Mouse (Mus musculus): Measurements from ENCODE around the gene Lrrc4.

DNA sequence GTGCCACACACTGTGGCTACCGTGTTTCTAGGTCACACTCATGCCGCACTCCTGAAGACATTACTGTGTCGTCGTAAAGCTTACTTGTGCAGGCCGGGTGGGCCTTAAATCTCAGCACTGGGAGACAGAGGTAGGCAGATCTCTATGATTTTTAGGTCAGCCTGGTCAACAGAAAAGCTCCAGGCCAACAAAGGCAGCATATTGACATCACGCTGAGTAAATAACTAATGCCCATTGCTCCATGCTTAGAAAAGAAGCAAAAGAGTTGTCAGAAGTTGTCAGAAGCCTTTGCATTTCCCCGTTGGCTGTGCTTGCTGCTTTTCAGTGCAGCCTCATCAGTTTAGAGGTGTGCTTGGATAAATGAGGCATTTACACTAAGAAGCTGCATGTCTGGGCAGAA lies 94.9 kb downstream of the Lrrc4 start:
- TF ChIP-seq CTCF (IDR thresholded peaks at IDR 0.05; ENCODE audit: extremely low read depth, insufficient read depth, insufficient read length, insufficient replicate concordance): no peak
- no peak for TF ChIP-seq POLR2A (IDR thresholded peaks at IDR 0.05; ENCODE audit: low read depth, low read length)
